Mouse (Mus musculus) heart, adult 2 months (tissue): ENCODE data around the gene Insm2.

Experiments
- CTCF ChIP-seq: fragments of 200-600 bp; IDR thresholded peaks from 2 replicates; pipeline ENCODE4 v1.8.1; 2022; ENCODE audit warnings: antibody characterized with exemption, mild to moderate bottlenecking, moderate library complexity
- EP300 ChIP-seq: fragments of 200-500 bp; IDR thresholded peaks from 2 replicates; pipeline ENCODE4 v1.6.1; 2011; ENCODE audit warnings: low read depth, low read length, control low read depth; ENCODE audit not compliant: insufficient read depth
- POLR2A ChIP-seq: fragments of 200-500 bp; IDR thresholded peaks from 2 replicates; pipeline ENCODE4 v1.6.1; 2011; ENCODE audit warnings: mild to moderate bottlenecking, low read depth, low read length, control low read depth; ENCODE audit not compliant: insufficient read depth

DNA sequence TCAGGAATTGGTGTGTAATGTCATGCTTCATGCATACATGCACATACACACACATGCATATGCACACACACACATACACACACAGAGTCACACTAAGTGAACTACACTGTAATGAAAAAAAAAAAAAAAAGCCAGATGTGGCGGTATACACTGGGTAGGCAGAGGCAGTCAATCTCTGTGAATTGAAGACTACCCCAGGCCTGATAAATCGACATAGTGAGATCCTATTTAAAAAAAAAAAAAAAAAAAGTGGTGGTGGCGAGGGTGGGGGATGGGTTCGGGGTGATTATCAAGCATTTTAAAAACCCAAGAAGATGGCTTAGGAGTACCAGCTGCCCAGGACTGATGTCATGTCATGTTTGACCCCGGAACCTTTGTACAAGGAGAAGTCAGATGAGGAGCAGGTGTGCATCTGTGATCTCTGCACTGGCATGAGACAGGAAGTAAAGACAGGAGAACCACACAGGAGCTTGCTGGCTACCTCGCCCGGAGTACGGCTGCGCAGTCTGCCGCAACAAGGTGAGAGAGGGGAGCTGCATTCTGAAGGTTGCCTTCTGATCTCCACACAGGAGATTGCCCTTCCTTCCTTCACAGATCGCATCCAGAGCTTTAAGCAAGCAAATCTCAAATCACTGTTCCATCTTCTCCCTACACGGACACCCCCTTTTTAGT is 39.9 kb upstream of the Insm2 start:
- no peak for TF ChIP-seq POLR2A
- no peak for TF ChIP-seq EP300
- TF ChIP-seq CTCF = no peak
